ENCODE assay signal across 23 mouse cellular contexts in genomic region chr13:81357215-81357614, GRCm38 (mm10).
"Had no signal": no experiment of that assay in that cellular context is flagged by ENCODE, and none has a peak within 500 bp of the region (broad histone marks: within the 10 kb centered on the region; RNA-seq: fewer than 3 reads in every experiment).

No protein-coding gene starts in this region.

- ATAC-seq: midbrain, embryonic 13.5 days; midbrain, embryonic 16.5 days had no signal

- H3K9ac ChIP-seq: kidney, embryonic 15.5 days; liver, embryonic 15.5 days; lung, embryonic 15.5 days; midbrain, embryonic 13.5 days; neural tube, embryonic 13.5 days; stomach, embryonic 15.5 days had no signal

- H3K36me3 ChIP-seq: kidney, embryonic 15.5 days; liver, embryonic 15.5 days; lung, embryonic 15.5 days; midbrain, embryonic 13.5 days; neural tube, embryonic 13.5 days; stomach, embryonic 15.5 days had no signal

- H3K27ac ChIP-seq: kidney, embryonic 15.5 days; left cerebral cortex, adult 2 months; liver, embryonic 15.5 days; lung, embryonic 15.5 days; midbrain, embryonic 10.5 days; midbrain, embryonic 13.5 days; neural tube, embryonic 13.5 days; stomach, embryonic 15.5 days had no signal

- H3K4me2 ChIP-seq: kidney, embryonic 15.5 days; liver, embryonic 11.5 days; liver, embryonic 15.5 days; lung, embryonic 15.5 days; midbrain, embryonic 13.5 days; neural tube, embryonic 13.5 days; stomach, embryonic 15.5 days had no signal

- H3K9me3 ChIP-seq: kidney, embryonic 15.5 days; liver, embryonic 15.5 days; lung, embryonic 15.5 days; megakaryocyte, embryonic 14.5 days; midbrain, embryonic 10.5 days; midbrain, embryonic 13.5 days; neural tube, embryonic 13.5 days; stomach, embryonic 15.5 days had no signal

- H3K4me1 ChIP-seq: kidney, embryonic 15.5 days; liver, embryonic 15.5 days; lung, embryonic 15.5 days; megakaryocyte, embryonic 14.5 days; midbrain, embryonic 13.5 days; neural tube, embryonic 13.5 days; stomach, embryonic 15.5 days had no signal

- DNase-seq: kidney, adult 8-10 months; kidney, postnatal 10 days; kidney, postnatal 36 days; layer of hippocampus, postnatal 36 days; lung, adult 18-20 months; lung, postnatal 10 days; lung, postnatal 36 days; right cerebral cortex, postnatal 25 days; spleen, adult 18-20 months; thymus, adult 18-20 months; thymus, postnatal 36 days had no signal

- H3K4me3 ChIP-seq: kidney, embryonic 15.5 days; left cerebral cortex, adult 2 months; liver, embryonic 15.5 days; lung, embryonic 15.5 days; megakaryocyte, embryonic 14.5 days; midbrain, embryonic 10.5 days; midbrain, embryonic 13.5 days; myocyte; neural tube, embryonic 13.5 days; stomach, embryonic 15.5 days had no signal

- H3K27me3 ChIP-seq: kidney, embryonic 15.5 days; liver, embryonic 15.5 days; lung, embryonic 15.5 days; megakaryocyte, embryonic 14.5 days; midbrain, embryonic 13.5 days; neural tube, embryonic 13.5 days; stomach, embryonic 15.5 days had no signal
